Mouse (Mus musculus) forebrain, embryonic 14.5 days (tissue): Measurements from ENCODE around the gene Zcchc10. TPM values are rescaled to one million over a fixed set of nuclear protein-coding genes. Genes with fewer than 3 reads are reported as not detected.
"Not testable (repeated sequence)": the region's sequence is repeated elsewhere in the genome, so short reads cannot be mapped to it uniquely, and the experiment has no call there.

Source experiments
- ATAC-seq: fragments of 200-750 bp; cut with Nextera tagmentation; 2 replicates; pipeline ENCODE4 v1.8.0; 2017; ENCODE audit warnings: mild to moderate bottlenecking, moderate library complexity
- DNase-seq: peaks from one replicate; pipeline ENCODE4 v3.0.0-alpha.2; 2015; ENCODE audit warnings: low spot score
- H3K27ac ChIP-seq: fragments of 300-500 bp; sonication (generic); 2 replicates; pipeline ENCODE4 v1.5.1; 2014; ENCODE audit warnings: low read depth, mild to moderate bottlenecking, control low read depth, low read length, moderate library complexity
- H3K27me3 ChIP-seq: fragments of 300-500 bp; sonication (generic); replicated peaks from 2 replicates; pipeline ENCODE4 v1.6.1; 2014; ENCODE audit warnings: low read length, control low read depth, mixed read lengths; ENCODE audit not compliant: control insufficient read depth, insufficient read depth
- H3K36me3 ChIP-seq: fragments of 300-500 bp; sonication (generic); 2 replicates; pipeline ENCODE4 v1.6.1; 2014; ENCODE audit warnings: low read length, control low read depth; ENCODE audit not compliant: control insufficient read depth, insufficient read depth
- H3K4me1 ChIP-seq: fragments of 300-500 bp; sonication (generic); 2 replicates; pipeline ENCODE4 v1.6.1; 2014; ENCODE audit warnings: antibody characterized with exemption, low read length, control low read depth; ENCODE audit not compliant: control insufficient read depth, insufficient read depth
- H3K4me2 ChIP-seq: fragments of 300-500 bp; sonication (generic); 2 replicates; pipeline ENCODE4 v1.6.1; 2014; ENCODE audit warnings: mild to moderate bottlenecking, control low read depth, low read length
- H3K4me3 ChIP-seq: fragments of 300-500 bp; sonication (generic); 2 replicates; pipeline ENCODE4 v1.5.1; 2014; ENCODE audit warnings: low read depth, low read length, control low read depth
- H3K9ac ChIP-seq: fragments of 300-500 bp; sonication (generic); 2 replicates; pipeline ENCODE4 v1.6.1; 2014; ENCODE audit warnings: mild to moderate bottlenecking, low read length, control low read depth, moderate library complexity
- H3K9me3 ChIP-seq: fragments of 300-500 bp; sonication (generic); replicated peaks from 2 replicates; pipeline ENCODE4 v1.6.1; 2016; ENCODE audit warnings: low read length, control low read depth, mixed read lengths; ENCODE audit not compliant: control insufficient read depth
- WGBS: fragments of 180-500 bp; shearing (Covaris S2); extraction: QIAGEN DNeasy Blood & Tissue Kit; methylation state at CpG from one replicate; pipeline ENCODE4 v1.1.7; 2014; 5-methylcytosine and 5-hydroxymethylcytosine counted together
- polyA plus RNA-seq: library from polyadenylated mRNA; unstranded; fragments of >200 nt; fragmentation: Nextera tagmentation; extraction: Ambion mirVana; gene quantifications from 2 replicates; pipeline ENCODE4 v1.2.1, GENCODE M21; 2014

Gene Zcchc10
- polyA plus RNA-seq, 1 experiment from 2014 or later, result 16.0 TPM

- ATAC-seq, result no peak
Observed at GRCm38 (mm10) chr11:53311385-53311784, 13.1 kb upstream of the Zcchc10 start.

GRCm38 (mm10) chr11:53312823-53313222, 11.7 kb upstream of the Zcchc10 start:
- not testable (repeated sequence) for H3K4me1 ChIP-seq, ATAC-seq, H3K36me3 ChIP-seq, H3K27me3 ChIP-seq, H3K4me3 ChIP-seq, H3K27ac ChIP-seq, H3K9me3 ChIP-seq, H3K9ac ChIP-seq, DNase-seq, H3K4me2 ChIP-seq
- 86% methylated on average over 1 of the region's 1 CpGs for WGBS

More at GRCm38 (mm10) chr11:53311385-53311784, 13.1 kb upstream of the Zcchc10 start:
- no peak overlapping the region for H3K27ac ChIP-seq
- H3K9ac ChIP-seq, result no peak overlapping the region
- H3K4me1 ChIP-seq, result no peaks in the 10 kb centered on the region
- no peaks in the 10 kb centered on the region for H3K9me3 ChIP-seq
- no peak overlapping the region for H3K4me3 ChIP-seq
- 24% methylated on average over 1 of the region's 1 CpGs for WGBS
- H3K27me3 ChIP-seq, result no peaks in the 10 kb centered on the region
- H3K4me2 ChIP-seq, result no peak overlapping the region
- no peak for DNase-seq
- no peaks in the 10 kb centered on the region for H3K36me3 ChIP-seq

- no peaks in the 10 kb centered on the region for H3K36me3 ChIP-seq
- H3K9ac ChIP-seq, result no peak overlapping the region
- no peak overlapping the region for H3K4me3 ChIP-seq
- H3K27me3 ChIP-seq, result no peaks in the 10 kb centered on the region
- no peak overlapping the region for H3K4me2 ChIP-seq
- H3K27ac ChIP-seq, result no peak overlapping the region
- no peak for DNase-seq
- ATAC-seq, result no peak
- no peaks in the 10 kb centered on the region for H3K9me3 ChIP-seq
- no peaks in the 10 kb centered on the region for H3K4me1 ChIP-seq
- WGBS, result 74% methylated on average over 1 of the region's 1 CpGs
Observed at GRCm38 (mm10) chr11:53314770-53315173, 9.7 kb upstream of the Zcchc10 start.

- no peak overlapping the region for H3K9ac ChIP-seq
- H3K27me3 ChIP-seq, result no peaks in the 10 kb centered on the region
- H3K4me2 ChIP-seq, result no peak overlapping the region
- H3K36me3 ChIP-seq, result no peaks in the 10 kb centered on the region
- H3K27ac ChIP-seq, result no peak overlapping the region
- no peaks in the 10 kb centered on the region for H3K9me3 ChIP-seq
- no peak for ATAC-seq
- WGBS, result 37% methylated on average over 6 of the region's 6 CpGs
- no peak overlapping the region for H3K4me3 ChIP-seq
- DNase-seq, result peak; percentile 57
- H3K4me1 ChIP-seq, result no peaks in the 10 kb centered on the region
Observed at GRCm38 (mm10) chr11:53316996-53317395, 7.5 kb upstream of the Zcchc10 start.

- Histone ChIP-seq H3K4me1 (no peaks in the 10 kb centered on the region), H3K4me3 (no peak overlapping the region), H3K9me3 (no peaks in the 10 kb centered on the region), H3K27me3 (no peaks in the 10 kb centered on the region), H3K4me2 (no peak overlapping the region), H3K36me3 (no peaks in the 10 kb centered on the region), H3K27ac (no peak overlapping the region), H3K9ac (no peak overlapping the region)
- DNase-seq (no peak), ATAC-seq (no peak)
- 87% methylated on average over 7 of the region's 7 CpGs for WGBS
Observed at GRCm38 (mm10) chr11:53318041-53318440, 6.4 kb upstream of the Zcchc10 start.

- H3K4me1 ChIP-seq, ATAC-seq: not testable (repeated sequence)
- 82% methylated on average over 3 of the region's 3 CpGs for WGBS
Observed at GRCm38 (mm10) chr11:53318568-53318967, 5.9 kb upstream of the Zcchc10 start.

GRCm38 (mm10) chr11:53319867-53320266, 4.6 kb upstream of the Zcchc10 start:
- not testable (repeated sequence) for H3K36me3 ChIP-seq, H3K4me2 ChIP-seq, H3K27me3 ChIP-seq, H3K4me1 ChIP-seq, H3K4me3 ChIP-seq, H3K27ac ChIP-seq, ATAC-seq, H3K9ac ChIP-seq, DNase-seq, H3K9me3 ChIP-seq
- WGBS, result 95% methylated on average over 13 of the region's 13 CpGs

More at GRCm38 (mm10) chr11:53318568-53318967, 5.9 kb upstream of the Zcchc10 start:
- H3K36me3 ChIP-seq, H3K4me3 ChIP-seq, H3K4me2 ChIP-seq, H3K27ac ChIP-seq, DNase-seq, H3K9me3 ChIP-seq, H3K9ac ChIP-seq, H3K27me3 ChIP-seq: not testable (repeated sequence)

- no peak for DNase-seq
- H3K36me3 ChIP-seq, result peaks cover 56% of the 10 kb centered on the region
- 94% methylated on average over 7 of the region's 7 CpGs for WGBS
- H3K4me1 ChIP-seq, result peaks cover 2% of the 10 kb centered on the region; the same call in 1 of the 2 replicates
- ATAC-seq, result no peak
- no peak overlapping the region for H3K4me3 ChIP-seq
- H3K27ac ChIP-seq, result no peak overlapping the region
- H3K27me3 ChIP-seq, result no peaks in the 10 kb centered on the region
- no peak overlapping the region for H3K9ac ChIP-seq
- H3K9me3 ChIP-seq, result no peaks in the 10 kb centered on the region
- no peak overlapping the region for H3K4me2 ChIP-seq
Observed at GRCm38 (mm10) chr11:53330325-53330724, 5.8 kb downstream of the Zcchc10 start.

- H3K36me3 ChIP-seq, result peaks cover 56% of the 10 kb centered on the region
Observed at GRCm38 (mm10) chr11:53331121-53331520, 6.6 kb downstream of the Zcchc10 start.

More at GRCm38 (mm10) chr11:53331121-53331520, 6.6 kb downstream of the Zcchc10 start:
- H3K27ac ChIP-seq, result no peak overlapping the region
- no peak for ATAC-seq
- H3K9ac ChIP-seq, result no peak overlapping the region
- 91% methylated on average over 6 of the region's 6 CpGs for WGBS
- H3K4me2 ChIP-seq, result no peak overlapping the region
- no peaks in the 10 kb centered on the region for H3K27me3 ChIP-seq
- no peak overlapping the region for H3K4me3 ChIP-seq
- DNase-seq, result no peak
- H3K9me3 ChIP-seq, result no peaks in the 10 kb centered on the region
- H3K4me1 ChIP-seq, result no peaks in the 10 kb centered on the region
